Comparison of ENCODE assay signal across 9 mouse cellular contexts in genomic region chr2:119802767-119803617, GRCm38 (mm10). TPM values are rescaled to one million over a fixed set of nuclear protein-coding genes. Genes with fewer than 3 reads are reported as not detected.
DNase-seq lines count a peak whose midpoint lies in the region; ATAC-seq lines count a peak whose summit lies in the region.
"Had no signal": no experiment of that assay in that cellular context is flagged by ENCODE, and none has a peak within 500 bp of the region (broad histone marks: within the 10 kb centered on the region; RNA-seq: fewer than 3 reads in every experiment).

No protein-coding gene starts in this region.

- peak overlapping the region; percentile 39; the same call in 1 of the 2 replicates for H3K27ac ChIP-seq in forebrain, embryonic 11.5 days (ENCODE audit: low read depth, low read length)
- H3K27ac ChIP-seq in midbrain, embryonic 12.5 days (replicated peaks): peak overlapping the region; percentile 64
- H3K27ac ChIP-seq: macrophage had no signal

- peaks cover 6% of the 10 kb centered on the region; the same call in 1 of the 2 replicates for H3K27me3 ChIP-seq in forebrain, embryonic 11.5 days (ENCODE audit: control insufficient read depth, insufficient read depth, low read length)
- peaks cover 45% of the 10 kb centered on the region for H3K27me3 ChIP-seq in midbrain, embryonic 12.5 days

- H3K4me3 ChIP-seq in forebrain, embryonic 11.5 days (ENCODE audit: low read depth, low read length): no peak overlapping the region; the same call in 1 of the 2 replicates
- H3K4me3 ChIP-seq in midbrain, embryonic 12.5 days: no peak overlapping the region

- 16% methylated on average over 10 of the region's 10 CpGs for WGBS in forebrain, embryonic 11.5 days
- WGBS in midbrain, embryonic 12.5 days: 16% methylated on average over 10 of the region's 10 CpGs

- H3K4me2 ChIP-seq in forebrain, embryonic 11.5 days (ENCODE audit: low read depth, low read length, severe bottlenecking): peak overlapping the region; percentile 22; the same call in 1 of the 2 replicates
- H3K4me2 ChIP-seq in midbrain, embryonic 12.5 days (replicated peaks): peak overlapping the region; percentile 34

- no peaks in the 10 kb centered on the region; the same call in 1 of the 2 replicates for H3K36me3 ChIP-seq in forebrain, embryonic 11.5 days (ENCODE audit: control insufficient read depth, insufficient read depth, low read length)
- H3K36me3 ChIP-seq in midbrain, embryonic 12.5 days: peaks cover 18% of the 10 kb centered on the region

- ATAC-seq in forebrain, embryonic 11.5 days (replicated peaks; ENCODE audit: low FRiP score): peak; percentile 72
- peak; percentile 83 for ATAC-seq in midbrain, embryonic 12.5 days (ENCODE audit: low FRiP score, low read depth)

- H3K4me1 ChIP-seq in forebrain, embryonic 11.5 days (replicated peaks; ENCODE audit: control insufficient read depth, insufficient read depth, low read length): peaks cover 42% of the 10 kb centered on the region
- H3K4me1 ChIP-seq in midbrain, embryonic 12.5 days: peaks cover 56% of the 10 kb centered on the region

- H3K9ac ChIP-seq in forebrain, embryonic 11.5 days (ENCODE audit: low read length): peak overlapping the region; percentile 3; the same call in 1 of the 2 replicates
- H3K9ac ChIP-seq in midbrain, embryonic 12.5 days (replicated peaks): peak overlapping the region; percentile 39; the same call in 1 of the 2 replicates

- DNase-seq in adrenal gland, postnatal 14 days: peak; percentile 22
- DNase-seq in adrenal gland, adult 8-10 months: no peak
- peak; percentile 8 to 51 for DNase-seq in left cerebral cortex, postnatal 25 days (ENCODE audit: low spot score in 2 of 2)
- no peak for DNase-seq in left cerebral cortex, adult 8-10 months (ENCODE audit: low spot score in 2 of 2)
- DNase-seq in forebrain, embryonic 11.5 days (ENCODE audit: low spot score): peak; percentile 78
- DNase-seq in frontal cortex, postnatal 36 days (ENCODE audit: low spot score in 2 of 2): no peak
- no peak for DNase-seq in urinary bladder, adult 18-20 months (ENCODE audit: low spot score in 2 of 2)

- no peaks in the 10 kb centered on the region for H3K9me3 ChIP-seq in forebrain, embryonic 11.5 days (ENCODE audit: control insufficient read depth, low read length)
- H3K9me3 ChIP-seq in midbrain, embryonic 12.5 days: no peaks in the 10 kb centered on the region

- intact Hi-C loops in left cerebral cortex, postnatal 25 days (cut with DNase I): loop anchor here (5.0 kb wide), 1 partner anchor 39 kb away; no protein-coding TSS in a partner anchor

RNA-seq across cellular contexts. Expression of gene Tyro3, which starts 5.5 kb away (rescaled TPM):
- 6.0 and 7.7 TPM in 2 replicates for total RNA-seq in adrenal gland, postnatal 14 days (2021)
- total RNA-seq in adrenal gland, adult 8-10 months (2022): 1 to 10 TPM; 3.9 to 5.2 (median 4.4) TPM
- total RNA-seq in left cerebral cortex, postnatal 25 days (2021): 100 to 1,000 TPM; 177 to 182 TPM
- total RNA-seq in left cerebral cortex, adult 8-10 months (2022): 100 to 1,000 TPM; 180 to 223 (median 191) TPM
- 27.7 and 29.8 TPM in 2 replicates for polyA plus RNA-seq in forebrain, embryonic 11.5 days (2014; fragmentation: Nextera tagmentation; extraction: Ambion mirVana)
- 25.7 and 29.2 TPM in 2 replicates for polyA plus RNA-seq in midbrain, embryonic 12.5 days (2016; fragmentation: Nextera tagmentation; extraction: Ambion mirVana)

RNA-seq across cellular contexts. Expression of gene Rpap1, which starts 15.7 kb away (rescaled TPM):
- total RNA-seq in adrenal gland, postnatal 14 days (2021): 14.8 and 18.9 TPM in 2 replicates
- total RNA-seq in adrenal gland, adult 8-10 months (2022): 10 to 100 TPM; 18.2 to 30.2 (median 22.7) TPM
- 10 to 100 TPM; 17.7 to 20.2 TPM for total RNA-seq in left cerebral cortex, postnatal 25 days (2021)
- 10 to 100 TPM; 18.8 to 21.2 (median 20.4) TPM for total RNA-seq in left cerebral cortex, adult 8-10 months (2022)
- polyA plus RNA-seq in forebrain, embryonic 11.5 days (2014; fragmentation: Nextera tagmentation; extraction: Ambion mirVana): 38.1 and 40.3 TPM in 2 replicates
- polyA plus RNA-seq in midbrain, embryonic 12.5 days (2016; fragmentation: Nextera tagmentation; extraction: Ambion mirVana): 35.4 and 35.9 TPM in 2 replicates

RNA-seq across cellular contexts. Expression of gene Ltk, which starts 42.8 kb away (rescaled TPM):
- total RNA-seq in adrenal gland, postnatal 14 days (2021): 0.86 and 1.1 TPM in 2 replicates
- 1 to 10 TPM in 3 of 4 experiments, under 1 TPM in 1; 0.78 to 2.3 (median 1.6) TPM for total RNA-seq in adrenal gland, adult 8-10 months (2022)
- total RNA-seq in left cerebral cortex, postnatal 25 days (2021): 10 to 100 TPM; 18.9 to 20.6 TPM
- 10 to 100 TPM; 19.7 to 23.2 (median 20.4) TPM for total RNA-seq in left cerebral cortex, adult 8-10 months (2022)
- polyA plus RNA-seq in forebrain, embryonic 11.5 days (2014; fragmentation: Nextera tagmentation; extraction: Ambion mirVana): 0.11 and 0.19 TPM in 2 replicates
- polyA plus RNA-seq in midbrain, embryonic 12.5 days (2016; fragmentation: Nextera tagmentation; extraction: Ambion mirVana): 0.26 and 0.50 TPM in 2 replicates
- polyA plus RNA-seq: macrophage had no signal

Comparison
In these comparisons a context has a peak if more than half of its experiments do, and no peak if none do; other contexts are left out.
1. DNase-seq: peak in adrenal gland, postnatal 14 days (single experiment), left cerebral cortex, postnatal 25 days (2 of 2) and forebrain, embryonic 11.5 days (single experiment); none in adrenal gland, adult 8-10 months (single experiment), left cerebral cortex, adult 8-10 months (0 of 2), frontal cortex, postnatal 36 days (0 of 2) and urinary bladder, adult 18-20 months (0 of 2).
2. RNA of gene Tyro3, which starts 5.5 kb away (total RNA-seq): 180 to 223 TPM in left cerebral cortex, adult 8-10 months and 177 to 182 TPM in left cerebral cortex, postnatal 25 days; 6.0 to 7.7 TPM in adrenal gland, postnatal 14 days and 3.9 to 5.2 TPM in adrenal gland, adult 8-10 months; every median in the first group is over 10 times any median in the second.